14 mouse cellular contexts compared by ENCODE assay signal in genomic region chr2:105670731-105671095, GRCm38 (mm10). TPM values are rescaled to one million over a fixed set of nuclear protein-coding genes. Genes with fewer than 3 reads are reported as not detected.
DNase-seq lines count a peak whose midpoint lies in the region; ATAC-seq lines count a peak whose summit lies in the region.
"Had no signal": no experiment of that assay in that cellular context is flagged by ENCODE, and none has a peak within 500 bp of the region (broad histone marks: within the 10 kb centered on the region; RNA-seq: fewer than 3 reads in every experiment).

No protein-coding gene starts in this region.

- 0% methylated on average over 6 of the region's 6 CpGs for WGBS in forebrain, embryonic 11.5 days
- WGBS in hindbrain, embryonic 12.5 days = 4% methylated on average over 6 of the region's 6 CpGs
- WGBS in neural tube, embryonic 12.5 days = 6% methylated on average over 6 of the region's 6 CpGs

- peak; percentile 29 for DNase-seq in embryo, embryonic 11 days
- DNase-seq in embryo, embryonic 10 days (ENCODE audit: low spot score) = no peak
- DNase-seq in forebrain, embryonic 11.5 days (ENCODE audit: low spot score) = no peak
- no peak for DNase-seq in heart, adult 8-10 months (ENCODE audit: low spot score)
- no peak for DNase-seq in kidney, adult 18-20 months
- DNase-seq in layer of hippocampus, adult 11-12 months (ENCODE audit: low spot score) = no peak
- DNase-seq: heart, adult 11 months; lung, postnatal 4 days; thymus, postnatal 25 days had no signal

- H3K9ac ChIP-seq in forebrain, embryonic 11.5 days (ENCODE audit: low read length) = peak overlapping the region; percentile 98
- H3K9ac ChIP-seq in hindbrain, embryonic 12.5 days = no peak overlapping the region
- H3K9ac ChIP-seq in neural tube, embryonic 12.5 days = no peak overlapping the region
- H3K9ac ChIP-seq: liver, embryonic 15.5 days; stomach, embryonic 15.5 days had no signal

- peaks cover 36% of the 10 kb centered on the region for H3K4me1 ChIP-seq in forebrain, embryonic 11.5 days (replicated peaks; ENCODE audit: control insufficient read depth, insufficient read depth, low read length)
- peaks cover 50% of the 10 kb centered on the region for H3K4me1 ChIP-seq in hindbrain, embryonic 12.5 days
- peaks cover 56% of the 10 kb centered on the region for H3K4me1 ChIP-seq in neural tube, embryonic 12.5 days

- no peak for ATAC-seq in forebrain, embryonic 11.5 days (replicated peaks; ENCODE audit: low FRiP score)
- no peak for ATAC-seq in hindbrain, embryonic 12.5 days (ENCODE audit: low FRiP score)
- ATAC-seq in neural tube, embryonic 12.5 days (ENCODE audit: low FRiP score, low read depth) = no peak

- H3K36me3 ChIP-seq in forebrain, embryonic 11.5 days (ENCODE audit: control insufficient read depth, insufficient read depth, low read length) = no peaks in the 10 kb centered on the region
- no peaks in the 10 kb centered on the region for H3K36me3 ChIP-seq in hindbrain, embryonic 12.5 days
- H3K36me3 ChIP-seq in neural tube, embryonic 12.5 days = no peaks in the 10 kb centered on the region
- H3K36me3 ChIP-seq: liver, embryonic 15.5 days; stomach, embryonic 15.5 days had no signal

- H3K4me2 ChIP-seq in forebrain, embryonic 11.5 days (ENCODE audit: low read depth, low read length, severe bottlenecking) = peak overlapping the region; percentile 93
- H3K4me2 ChIP-seq in hindbrain, embryonic 12.5 days (replicated peaks) = peak overlapping the region; percentile 61
- H3K4me2 ChIP-seq in neural tube, embryonic 12.5 days (replicated peaks) = peak overlapping the region; percentile 72
- H3K4me2 ChIP-seq: liver, embryonic 15.5 days; stomach, embryonic 15.5 days had no signal

- H3K9me3 ChIP-seq in forebrain, embryonic 11.5 days (ENCODE audit: control insufficient read depth, low read length) = no peaks in the 10 kb centered on the region
- no peaks in the 10 kb centered on the region for H3K9me3 ChIP-seq in hindbrain, embryonic 12.5 days (replicated peaks)
- no peaks in the 10 kb centered on the region for H3K9me3 ChIP-seq in neural tube, embryonic 12.5 days
- H3K9me3 ChIP-seq: liver, embryonic 15.5 days; stomach, embryonic 15.5 days had no signal

- no peak overlapping the region; the same call in 1 of the 2 replicates for H3K27ac ChIP-seq in forebrain, embryonic 11.5 days (ENCODE audit: low read depth, low read length)
- H3K27ac ChIP-seq in hindbrain, embryonic 12.5 days = no peak overlapping the region
- H3K27ac ChIP-seq in neural tube, embryonic 12.5 days = no peak overlapping the region
- H3K27ac ChIP-seq: kidney, postnatal 0 days; liver, embryonic 15.5 days; stomach, embryonic 15.5 days had no signal

- peaks cover 51% of the 10 kb centered on the region for H3K27me3 ChIP-seq in forebrain, embryonic 11.5 days (ENCODE audit: control insufficient read depth, insufficient read depth, low read length)
- H3K27me3 ChIP-seq in hindbrain, embryonic 12.5 days = peaks cover 95% of the 10 kb centered on the region
- H3K27me3 ChIP-seq in neural tube, embryonic 12.5 days (replicated peaks) = peaks cover 94% of the 10 kb centered on the region

- peak overlapping the region; percentile 84 for H3K4me3 ChIP-seq in forebrain, embryonic 11.5 days (ENCODE audit: low read depth, low read length)
- no peak overlapping the region for H3K4me3 ChIP-seq in hindbrain, embryonic 12.5 days
- no peak overlapping the region for H3K4me3 ChIP-seq in neural tube, embryonic 12.5 days
- H3K4me3 ChIP-seq: liver, embryonic 15.5 days; stomach, embryonic 15.5 days had no signal

RNA-seq across cellular contexts. Expression of gene Pax6, which starts 2.0 kb away (rescaled TPM):
- polyA plus RNA-seq in forebrain, embryonic 11.5 days (2014; fragmentation: Nextera tagmentation; extraction: Ambion mirVana) = 97.2 and 103 TPM in 2 replicates
- polyA plus RNA-seq in hindbrain, embryonic 12.5 days (2016; fragmentation: Nextera tagmentation; extraction: Ambion mirVana) = 17.9 and 20.1 TPM in 2 replicates
- 23.8 and 25.7 TPM in 2 replicates for polyA plus RNA-seq in neural tube, embryonic 12.5 days (2016; fragmentation: Nextera tagmentation; extraction: Ambion mirVana)
- not detected for total RNA-seq in heart, adult 8-10 months (2022)
- polyA plus RNA-seq: liver, embryonic 15.5 days had no signal
